Mouse (Mus musculus) layer of hippocampus, postnatal 10 days (tissue): Measurements from ENCODE around the gene Cd5. TPM values are rescaled to one million over a fixed set of nuclear protein-coding genes. Genes with fewer than 3 reads are reported as not detected.

Experiments used
- DNase-seq, 2 experiments: peaks; one replicate each; pipeline ENCODE4 v3.0.0; 2021; ENCODE audit warnings: low spot score in 2 of 2
- total RNA-seq, 2 experiments: library from RNA; stranded (reverse); gene quantifications; 2 replicates each; pipeline ENCODE4 v1.2.3; 2021

The Cd5 gene
- total RNA-seq, 2 experiments from 2014 or later, result 0.29 to 0.32 TPM

GRCm38 (mm10) chr19:10759525-10759924 is 20.7 kb upstream of the Cd5 start:
- DNase-seq, result no peak

- DNase-seq, result no peak
Observed at GRCm38 (mm10) chr19:10758708-10759107, 19.9 kb upstream of the Cd5 start.

- DNase-seq, result no peak
Observed at GRCm38 (mm10) chr19:10757526-10757925, 18.7 kb upstream of the Cd5 start.

GRCm38 (mm10) chr19:10757125-10757524 is 18.3 kb upstream of the Cd5 start:
- DNase-seq, result no peak

- DNase-seq, result no peak
Observed at GRCm38 (mm10) chr19:10752646-10753045, 13.8 kb upstream of the Cd5 start.

- DNase-seq, result no peak
Observed at GRCm38 (mm10) chr19:10752106-10752505, 13.3 kb upstream of the Cd5 start.

GRCm38 (mm10) chr19:10751607-10752006 is 12.8 kb upstream of the Cd5 start:
- no peak for DNase-seq

GRCm38 (mm10) chr19:10750161-10750560 is 11.4 kb upstream of the Cd5 start:
- no peak for DNase-seq

- no peak for DNase-seq
Observed at GRCm38 (mm10) chr19:10749295-10749694, 10.5 kb upstream of the Cd5 start.

GRCm38 (mm10) chr19:10748401-10749102 is 9.8 kb upstream of the Cd5 start:
- no peak for DNase-seq

- no peak for DNase-seq
Observed at GRCm38 (mm10) chr19:10747718-10748117, 8.9 kb upstream of the Cd5 start.

GRCm38 (mm10) chr19:10747182-10747581 is 8.4 kb upstream of the Cd5 start:
- no peak for DNase-seq

- no peak for DNase-seq
Observed at GRCm38 (mm10) chr19:10742565-10742964, 3.8 kb upstream of the Cd5 start.

- no peak for DNase-seq
Observed at GRCm38 (mm10) chr19:10742145-10742544, 3.3 kb upstream of the Cd5 start.

GRCm38 (mm10) chr19:10740641-10741440 is 2.0 kb upstream of the Cd5 start:
- DNase-seq, result no peak

GRCm38 (mm10) chr19:10739916-10740315 is 1.1 kb upstream of the Cd5 start:
- DNase-seq, result no peak

GRCm38 (mm10) chr19:10738038-10738437 is 764 bp downstream of the Cd5 start:
- DNase-seq, result no peak

- DNase-seq, result no peak
Observed at GRCm38 (mm10) chr19:10735861-10736260, 2.9 kb downstream of the Cd5 start.

- DNase-seq, result no peak
Observed at GRCm38 (mm10) chr19:10735061-10735460, 3.7 kb downstream of the Cd5 start.

- no peak for DNase-seq
Observed at GRCm38 (mm10) chr19:10734554-10734953, 4.2 kb downstream of the Cd5 start.

- no peak for DNase-seq
Observed at GRCm38 (mm10) chr19:10733501-10734127, 5.2 kb downstream of the Cd5 start.

- DNase-seq, result no peak
Observed at GRCm38 (mm10) chr19:10732741-10733140, 6.1 kb downstream of the Cd5 start.
